In the genomic region with DNA sequence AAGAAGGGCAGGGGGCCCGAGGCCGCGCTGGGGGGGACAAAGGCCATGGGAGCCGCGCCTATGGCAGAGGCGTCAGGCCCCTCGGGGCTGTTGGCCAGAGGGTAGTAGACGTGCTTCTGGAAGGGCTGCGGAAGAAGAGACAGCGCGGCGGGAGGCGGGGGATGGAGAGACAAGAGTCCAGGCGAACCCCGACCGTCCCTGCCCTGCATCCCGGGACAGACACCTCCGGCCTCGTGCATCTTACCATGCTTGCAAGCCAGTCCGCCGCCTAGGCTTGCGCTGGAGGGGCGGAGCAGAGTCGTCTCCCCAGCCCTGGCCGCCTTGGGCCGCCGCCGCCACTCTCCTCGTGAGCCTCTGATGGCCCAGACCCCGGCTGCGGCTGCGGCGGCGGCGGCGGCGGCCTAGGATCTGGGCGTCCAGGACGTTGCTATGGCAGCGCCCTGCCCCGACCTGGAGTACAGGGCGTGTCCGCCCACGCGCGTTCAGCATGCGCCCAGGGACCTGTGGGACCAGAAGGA, we compare ENCODE assay signal across 9 mouse cellular contexts. TPM values are rescaled to one million over a fixed set of nuclear protein-coding genes. Genes with fewer than 3 reads are reported as not detected.
DNase-seq lines count a peak whose midpoint lies in the region; ATAC-seq lines count a peak whose summit lies in the region.
"Had no signal": no experiment of that assay in that cellular context is flagged by ENCODE, and none has a peak within 500 bp of the region (broad histone marks: within the 10 kb centered on the region; RNA-seq: fewer than 3 reads in every experiment).

No protein-coding gene starts in this region.

- peak; percentile 35 for DNase-seq in ovary, postnatal 36 days (ENCODE audit: low spot score)
- no peak for DNase-seq in ovary, postnatal 14 days (ENCODE audit: low spot score)
- peak; percentile 54 for DNase-seq in cerebellum, adult 9-11 months
- peak; percentile 13 to 54 for DNase-seq in kidney, postnatal 25 days
- peak; percentile 41 for DNase-seq in yolk sac, embryonic 10.5 days (ENCODE audit: low spot score)
- DNase-seq in left cerebral cortex, postnatal 25 days (ENCODE audit: low spot score in 2 of 2) = no peak

- no peaks in the 10 kb centered on the region for H3K9me3 ChIP-seq in heart, embryonic 11.5 days (replicated peaks; ENCODE audit: control insufficient read depth, low read length)

- intact Hi-C loops in left cerebral cortex, postnatal 25 days (cut with DNase I) = no loop called here

- peak overlapping the region; percentile 48 for H3K4me3 ChIP-seq in heart, embryonic 11.5 days (ENCODE audit: low read depth, low read length)
- H3K4me3 ChIP-seq: myocyte had no signal

- peak; percentile 55; the same call in 1 of the 2 replicates for ATAC-seq in heart, embryonic 11.5 days (replicated peaks; ENCODE audit: insufficient number of reproducible peaks, low FRiP score, low TSS enrichment)
- peak; percentile 43 for ATAC-seq in megakaryocyte-erythroid progenitor cell, adult 5-6 weeks (replicated peaks; ENCODE audit: low FRiP score, low TSS enrichment, poor library complexity, severe bottlenecking)

- 2% methylated on average over 42 of the region's 47 CpGs for WGBS in heart, embryonic 11.5 days (ENCODE audit: insufficient replicate concordance)

- peaks cover 12% of the 10 kb centered on the region for H3K4me1 ChIP-seq in heart, embryonic 11.5 days (ENCODE audit: control insufficient read depth, insufficient read depth, low read length)

- H3K27me3 ChIP-seq in heart, embryonic 11.5 days (ENCODE audit: control insufficient read depth, insufficient read depth, low read length) = peaks cover 15% of the 10 kb centered on the region

- H3K4me2 ChIP-seq in heart, embryonic 11.5 days = peak overlapping the region; percentile 92

- no peaks in the 10 kb centered on the region; the same call in 1 of the 2 replicates for H3K36me3 ChIP-seq in heart, embryonic 11.5 days (ENCODE audit: control insufficient read depth, insufficient read depth, low read length)

- H3K27ac ChIP-seq in heart, embryonic 11.5 days (ENCODE audit: low read depth, low read length) = no peak overlapping the region

- H3K9ac ChIP-seq in heart, embryonic 11.5 days (ENCODE audit: low read depth, low read length) = peak overlapping the region; percentile 58; the same call in 1 of the 2 replicates

RNA-seq across cellular contexts. Expression of gene Dzip1, which starts 2.5 kb away (rescaled TPM):
- polyA plus RNA-seq in heart, embryonic 11.5 days (2014; fragmentation: Nextera tagmentation; extraction: Ambion mirVana) = 11.3 and 13.2 TPM in 2 replicates
- total RNA-seq in megakaryocyte-erythroid progenitor cell, adult 5-6 weeks (2014; fragmentation: Nextera tagmentation) = 3.8 and 5.6 TPM in 2 replicates
- 0.76 and 2.8 TPM in 2 replicates for total RNA-seq in megakaryocyte-erythroid progenitor cell, adult 5-6 weeks (2017)
- total RNA-seq in left cerebral cortex, postnatal 25 days (2021) = 10 to 100 TPM; 85.6 to 99.0 TPM

RNA-seq across cellular contexts. Expression of gene Dnajc3, which starts 15.1 kb away (rescaled TPM):
- 32.8 and 37.6 TPM in 2 replicates for polyA plus RNA-seq in heart, embryonic 11.5 days (2014; fragmentation: Nextera tagmentation; extraction: Ambion mirVana)
- 21.3 and 26.6 TPM in 2 replicates for total RNA-seq in megakaryocyte-erythroid progenitor cell, adult 5-6 weeks (2014; fragmentation: Nextera tagmentation)
- total RNA-seq in megakaryocyte-erythroid progenitor cell, adult 5-6 weeks (2017) = 53.3 and 67.5 TPM in 2 replicates
- total RNA-seq in left cerebral cortex, postnatal 25 days (2021) = 10 to 100 TPM; 39.5 to 41.3 TPM

Comparison
In these comparisons a context has a peak if more than half of its experiments do, and no peak if none do; other contexts are left out.
1. DNase-seq: peak in ovary, postnatal 36 days (single experiment), cerebellum, adult 9-11 months (single experiment), kidney, postnatal 25 days (2 of 2) and yolk sac, embryonic 10.5 days (single experiment); none in ovary, postnatal 14 days (single experiment) and left cerebral cortex, postnatal 25 days (0 of 2).
2. RNA of gene Dzip1, which starts 2.5 kb away (total RNA-seq): 85.6 to 99.0 TPM in left cerebral cortex, postnatal 25 days; 0.76 to 5.6 TPM in megakaryocyte-erythroid progenitor cell, adult 5-6 weeks; every median in the first group is over 10 times any median in the second.